Mouse (Mus musculus) intestine, postnatal 0 days (tissue): ENCODE measurements around the gene Pigm. TPM values are rescaled to one million over a fixed set of nuclear protein-coding genes. Genes with fewer than 3 reads are reported as not detected.

Source experiments
- ATAC-seq: fragments of 200-750 bp; cut with Nextera tagmentation; 2 replicates; pipeline ENCODE4 v1.8.0; 2017; ENCODE audit warnings: mild to moderate bottlenecking, moderate TSS enrichment, moderate library complexity
- H3K27ac ChIP-seq: fragments of 300-500 bp; sonication (generic); 2 replicates; pipeline ENCODE4 v1.5.1; 2014; ENCODE audit warnings: mild to moderate bottlenecking, low read depth, low read length, moderate library complexity
- H3K27me3 ChIP-seq: fragments of 300-500 bp; sonication (generic); replicated peaks from 2 replicates; pipeline ENCODE4 v1.6.1; 2014; ENCODE audit warnings: low read length, mixed read lengths; ENCODE audit not compliant: control insufficient read depth, insufficient read depth
- H3K36me3 ChIP-seq: fragments of 300-500 bp; sonication (generic); 2 replicates; pipeline ENCODE4 v1.6.1; 2014; ENCODE audit warnings: mild to moderate bottlenecking, moderate library complexity; ENCODE audit not compliant: control insufficient read depth, insufficient read depth
- H3K4me1 ChIP-seq: fragments of 300-500 bp; sonication (generic); replicated peaks from 2 replicates; pipeline ENCODE4 v1.6.1; 2014; ENCODE audit warnings: antibody characterized with exemption, low read length, mixed read lengths; ENCODE audit not compliant: control insufficient read depth, insufficient read depth
- H3K4me2 ChIP-seq: fragments of 300-500 bp; sonication (generic); replicated peaks from 2 replicates; pipeline ENCODE4 v1.6.1; 2014; ENCODE audit warnings: low read depth, mild to moderate bottlenecking, moderate library complexity
- H3K4me3 ChIP-seq: fragments of 300-500 bp; sonication (generic); 2 replicates; pipeline ENCODE4 v1.5.1; 2014; ENCODE audit warnings: low read depth, low read length
- H3K9ac ChIP-seq: fragments of 300-500 bp; sonication (generic); 2 replicates; pipeline ENCODE4 v1.6.1; 2014; ENCODE audit warnings: mild to moderate bottlenecking, low read depth, low read length
- H3K9me3 ChIP-seq: fragments of 300-500 bp; sonication (generic); 2 replicates; pipeline ENCODE4 v1.6.1; 2016; ENCODE audit warnings: mixed run types; ENCODE audit not compliant: control insufficient read depth
- CTCF ChIP-seq: sonication (generic); IDR thresholded peaks from 2 replicates; pipeline ENCODE4 v1.5.1; 2016; ENCODE audit warnings: low read depth, mild to moderate bottlenecking, control low read depth, antibody characterized with exemption, moderate library complexity
- WGBS: fragments of 180-500 bp; shearing (Covaris S2); extraction: QIAGEN DNeasy Blood & Tissue Kit; methylation state at CpG from one replicate; pipeline ENCODE4 v1.1.7; 2014; 5-methylcytosine and 5-hydroxymethylcytosine counted together
- polyA plus RNA-seq: library from polyadenylated mRNA; unstranded; fragments of >200 nt; fragmentation: Nextera tagmentation; extraction: Ambion mirVana; gene quantifications from 2 replicates; pipeline ENCODE4 v1.2.1, GENCODE M21; 2015

The Pigm gene
- polyA plus RNA-seq, 1 experiment from 2014 or later, result 4.3 TPM

GRCm38 (mm10) chr1:172357550-172357949 lies 18.8 kb upstream of the Pigm start:
- Histone ChIP-seq H3K27ac (no peak overlapping the region), H3K36me3 (no peaks in the 10 kb centered on the region), H3K9ac (no peak overlapping the region), H3K4me3 (no peak overlapping the region), H3K9me3 (no peaks in the 10 kb centered on the region), H3K4me2 (no peak overlapping the region), H3K27me3 (0 out of 2 replicates have a peak, but pooled peaks cover 8% of the 10 kb centered on the region), H3K4me1 (no peaks in the 10 kb centered on the region)
- TF ChIP-seq CTCF, result peak; percentile 92
- ATAC-seq, result no peak
- 0% methylated on average over 1 of the region's 1 CpGs for WGBS

- no peaks in the 10 kb centered on the region for H3K9me3 ChIP-seq
- H3K4me2 ChIP-seq, result no peak overlapping the region
- H3K27me3 ChIP-seq, result peaks cover 4% of the 10 kb centered on the region; the same call in 1 of the 2 replicates
- 79% methylated on average over 10 of the region's 10 CpGs for WGBS
- H3K4me3 ChIP-seq, result no peak overlapping the region
- no peak for ATAC-seq
- no peak for TF ChIP-seq CTCF
- H3K9ac ChIP-seq, result no peak overlapping the region
- no peaks in the 10 kb centered on the region for H3K4me1 ChIP-seq
- no peaks in the 10 kb centered on the region for H3K36me3 ChIP-seq
- H3K27ac ChIP-seq, result no peak overlapping the region
Measured at GRCm38 (mm10) chr1:172358341-172358740, 18.0 kb upstream of the Pigm start.

GRCm38 (mm10) chr1:172364684-172365083 lies 11.7 kb upstream of the Pigm start:
- Histone ChIP-seq H3K4me2 (no peak overlapping the region), H3K9ac (no peak overlapping the region), H3K4me1 (peaks cover 6% of the 10 kb centered on the region; the same call in 1 of the 2 replicates), H3K27me3 (peaks cover 8% of the 10 kb centered on the region; the same call in 1 of the 2 replicates), H3K27ac (no peak overlapping the region), H3K4me3 (no peak overlapping the region), H3K36me3 (no peaks in the 10 kb centered on the region), H3K9me3 (no peaks in the 10 kb centered on the region)
- peak; percentile 75 for TF ChIP-seq CTCF
- 20% methylated on average over 6 of the region's 6 CpGs for WGBS
- peak; percentile 20 for ATAC-seq

GRCm38 (mm10) chr1:172368768-172369418 lies 7.5 kb upstream of the Pigm start:
- H3K27ac ChIP-seq, result no peak overlapping the region
- H3K4me2 ChIP-seq, result peak overlapping the region; percentile 45
- TF ChIP-seq CTCF, result peak; percentile 72
- WGBS, result 26% methylated on average over 23 of the region's 23 CpGs
- peaks cover 6% of the 10 kb centered on the region; the same call in 1 of the 2 replicates for H3K4me1 ChIP-seq
- no peak overlapping the region for H3K4me3 ChIP-seq
- peak; percentile 63 for ATAC-seq
- no peaks in the 10 kb centered on the region for H3K9me3 ChIP-seq
- peaks cover 8% of the 10 kb centered on the region; the same call in 1 of the 2 replicates for H3K27me3 ChIP-seq
- H3K9ac ChIP-seq, result no peak overlapping the region
- H3K36me3 ChIP-seq, result no peaks in the 10 kb centered on the region

GRCm38 (mm10) chr1:172376758-172377458 lies 562 bp downstream of the Pigm start:
- Histone ChIP-seq H3K9ac (peak overlapping the region; percentile 72), H3K27me3 (no peaks in the 10 kb centered on the region), H3K4me1 (peaks cover 8% of the 10 kb centered on the region), H3K4me3 (peak overlapping the region; percentile 95), H3K4me2 (peak overlapping the region; percentile 98), H3K9me3 (no peaks in the 10 kb centered on the region), H3K27ac (peak overlapping the region; percentile 84), H3K36me3 (no peaks in the 10 kb centered on the region; the same call in 1 of the 2 replicates)
- TF ChIP-seq CTCF, result no peak
- 2% methylated on average over 55 of the region's 62 CpGs for WGBS
- peak; percentile 53 for ATAC-seq

- peak overlapping the region; percentile 24; the same call in 1 of the 2 replicates for H3K4me2 ChIP-seq
- 38% methylated on average over 10 of the region's 10 CpGs for WGBS
- no peak for ATAC-seq
- H3K4me3 ChIP-seq, result no peak overlapping the region
- TF ChIP-seq CTCF, result no peak
- H3K27ac ChIP-seq, result no peak overlapping the region
- no peak overlapping the region for H3K9ac ChIP-seq
- H3K4me1 ChIP-seq, result peaks cover 8% of the 10 kb centered on the region
- H3K27me3 ChIP-seq, result no peaks in the 10 kb centered on the region
- no peaks in the 10 kb centered on the region for H3K9me3 ChIP-seq
- H3K36me3 ChIP-seq, result peaks cover 3% of the 10 kb centered on the region; the same call in 1 of the 2 replicates
Measured at GRCm38 (mm10) chr1:172380066-172380465, 3.7 kb downstream of the Pigm start.
